Mouse (Mus musculus) layer of hippocampus, postnatal 25 days (tissue): ENCODE measurements at regions not wholly inside any gene's neighbourhood (a gene's known extent, or its start where the extent isn't known, plus 50 kb on each side); places are given as distances from the start of the nearest gene placed in this dataset.

Experiments used
- DNase-seq, 2 experiments: peaks; one replicate each; pipeline ENCODE4 v3.0.0; 2022; ENCODE audit warnings: mixed read lengths in 2 of 2, low spot score in 1 of 2; ENCODE audit errors: extremely low spot score in 1 of 2

- no peak for DNase-seq
Measured at GRCm38 (mm10) chrX:13344701-13345100, 63.9 kb downstream of the Ddx3x start.

GRCm38 (mm10) chrX:13345126-13345525, 64.4 kb downstream of the Ddx3x start:
- DNase-seq = no peak

DNA sequence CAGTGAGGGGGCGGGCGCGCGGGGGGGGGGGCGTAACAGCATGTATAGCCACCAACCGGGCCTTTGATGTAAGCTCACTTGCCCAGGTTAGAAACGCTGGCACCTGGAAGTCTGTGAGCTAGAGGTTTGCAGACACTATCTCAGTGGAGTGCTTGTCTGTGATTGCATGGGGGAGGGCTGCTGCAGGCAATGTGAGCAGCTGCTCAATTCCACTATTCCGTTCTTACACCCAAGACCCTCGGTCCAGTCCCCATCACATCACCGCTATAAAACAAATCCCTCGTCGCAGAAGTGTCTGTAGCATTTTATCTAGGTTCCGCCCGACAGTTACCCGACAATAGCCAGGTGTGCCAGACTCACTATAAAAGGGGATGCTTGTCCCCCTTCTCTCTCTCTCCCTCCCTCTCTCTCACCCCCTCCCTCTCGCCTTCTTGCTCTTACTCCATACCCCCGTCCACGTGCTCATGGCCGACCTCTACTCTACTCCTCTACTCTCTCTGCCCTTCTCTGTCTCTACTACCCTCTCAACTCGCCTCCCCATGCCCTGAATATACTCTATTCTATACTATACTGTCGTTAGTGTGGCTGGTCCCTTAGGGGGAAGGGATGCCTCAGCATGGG, 65.4 kb downstream of the Ddx3x start:
- DNase-seq = peak; percentile 6 to 12

DNA sequence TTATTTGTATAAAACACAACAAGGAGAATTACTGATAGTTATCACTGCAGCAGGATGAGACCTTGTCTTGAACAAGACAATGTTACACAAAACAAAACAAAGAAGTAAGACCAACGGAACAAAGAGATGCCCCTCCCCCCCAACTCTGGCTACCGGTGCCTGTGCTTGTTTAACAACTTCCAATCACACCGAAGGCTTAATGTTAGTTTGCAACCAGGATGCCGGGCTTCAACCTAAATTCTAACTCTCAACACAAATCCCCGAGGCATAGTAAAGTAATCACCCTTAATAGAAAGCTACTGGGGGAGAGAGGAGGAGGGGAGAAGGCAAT, 65.9 kb downstream of the Ddx3x start:
- DNase-seq = peak; percentile 19 to 26

DNA sequence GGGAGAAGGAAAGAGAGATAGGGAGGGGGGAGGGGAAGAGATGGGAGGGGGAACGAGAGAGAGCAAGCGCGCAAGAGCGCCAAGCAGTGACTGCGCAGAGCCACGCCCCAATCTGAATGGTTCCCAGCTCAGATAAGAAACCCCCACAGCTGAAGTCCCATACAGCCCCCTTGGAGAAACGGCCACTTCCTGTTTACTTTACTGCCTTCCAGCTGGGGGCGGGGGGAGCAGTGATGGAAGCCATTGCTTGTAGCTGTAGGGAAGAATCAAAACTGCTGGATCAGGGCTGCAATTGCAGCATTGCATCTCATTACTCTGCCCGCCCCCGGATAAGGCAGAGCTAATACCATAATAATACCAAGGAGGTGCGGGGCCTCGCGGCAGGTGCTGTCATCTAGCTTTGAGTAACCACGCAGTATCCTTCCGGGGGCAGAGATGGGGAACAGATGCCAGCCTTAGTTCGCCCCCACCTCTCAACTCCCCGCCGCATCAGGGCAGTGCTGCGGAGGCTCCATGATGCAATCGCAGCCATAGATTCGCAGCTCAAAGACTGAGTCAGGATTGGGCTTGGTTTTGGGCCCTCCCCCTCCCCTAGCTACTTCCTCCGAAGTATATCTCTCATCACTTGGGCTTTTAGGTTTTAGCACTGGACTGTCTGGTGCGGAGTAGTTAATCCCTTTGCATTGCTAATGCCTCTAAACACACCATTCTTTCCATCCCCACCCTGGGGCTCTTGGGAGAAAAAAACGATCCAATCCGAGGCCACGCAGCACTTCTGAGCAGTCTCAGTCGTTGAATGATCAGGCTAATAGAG, 66.5 kb downstream of the Ddx3x start:
- peak; percentile 36 to 51 for DNase-seq

DNA sequence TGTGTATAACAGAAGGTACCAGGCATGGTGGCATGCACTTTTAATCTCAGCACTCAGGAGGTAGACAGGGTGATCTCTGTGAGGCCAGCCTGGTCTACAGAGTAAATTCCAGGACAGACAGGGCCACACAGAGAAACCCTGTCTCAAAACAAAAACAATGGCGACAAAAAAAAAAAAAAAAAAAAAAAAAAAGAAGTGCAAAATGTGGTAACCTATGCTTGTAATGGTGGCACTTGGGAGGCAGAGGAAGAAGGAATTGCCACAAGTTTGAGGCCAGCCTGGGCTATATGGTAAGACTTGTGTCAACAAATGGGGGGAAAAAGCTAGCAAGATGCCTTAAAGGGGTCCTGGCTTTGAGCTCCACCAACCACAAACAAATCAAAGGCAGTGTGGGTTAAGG, 67.6 kb downstream of the Ddx3x start:
- DNase-seq = no peak

DNA sequence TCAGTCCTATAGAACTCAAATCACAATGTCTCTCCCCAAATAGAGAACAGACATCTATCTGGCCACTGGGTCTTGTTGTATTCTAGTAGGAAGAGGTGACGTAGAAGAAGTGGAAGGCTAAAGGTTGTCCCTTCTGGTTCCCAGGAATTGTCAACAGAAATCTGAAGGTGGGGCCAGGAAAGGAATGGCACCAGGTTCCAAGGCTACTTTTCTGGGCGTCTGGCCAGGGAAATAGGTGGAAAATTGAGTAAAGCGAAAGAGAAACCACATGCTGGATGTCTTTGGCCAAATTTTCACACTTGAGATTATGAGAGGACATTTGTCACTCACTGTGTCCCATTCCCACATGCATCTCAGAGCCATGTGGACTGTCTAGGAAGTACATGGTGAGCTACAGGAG, 69.7 kb downstream of the Ddx3x start:
- DNase-seq = no peak

DNA sequence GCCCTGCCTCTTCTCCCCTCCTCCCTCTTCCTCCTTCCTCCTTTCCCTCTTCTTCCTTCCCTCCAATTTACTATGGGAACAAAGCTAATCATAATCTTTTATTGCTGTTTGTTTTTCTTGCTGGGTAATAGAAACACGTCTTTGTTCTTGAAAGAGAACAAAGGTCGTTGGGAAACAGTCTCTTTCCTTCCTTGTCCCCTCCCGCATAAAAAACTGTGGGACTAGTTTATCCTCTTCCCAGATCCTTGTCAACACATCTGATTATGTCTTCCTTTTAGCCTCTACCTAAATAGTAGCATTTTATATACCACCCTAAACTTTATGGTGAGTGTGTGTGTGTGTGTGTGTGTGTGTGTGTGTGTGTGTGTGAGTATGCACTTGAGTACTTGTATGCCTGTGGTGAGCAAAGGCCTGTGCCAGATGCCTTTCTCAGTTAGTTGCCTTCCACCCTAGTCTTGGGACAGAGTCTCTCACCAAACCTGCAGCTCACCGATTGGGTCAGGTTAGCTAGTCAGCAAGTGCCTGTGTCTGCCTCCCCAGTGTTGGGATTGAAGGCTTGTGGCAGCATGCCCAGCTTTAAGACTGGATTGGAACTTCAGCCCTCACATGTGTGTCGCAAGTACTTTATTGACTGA, 76.5 kb downstream of the Ddx3x start:
- no peak for DNase-seq

DNA sequence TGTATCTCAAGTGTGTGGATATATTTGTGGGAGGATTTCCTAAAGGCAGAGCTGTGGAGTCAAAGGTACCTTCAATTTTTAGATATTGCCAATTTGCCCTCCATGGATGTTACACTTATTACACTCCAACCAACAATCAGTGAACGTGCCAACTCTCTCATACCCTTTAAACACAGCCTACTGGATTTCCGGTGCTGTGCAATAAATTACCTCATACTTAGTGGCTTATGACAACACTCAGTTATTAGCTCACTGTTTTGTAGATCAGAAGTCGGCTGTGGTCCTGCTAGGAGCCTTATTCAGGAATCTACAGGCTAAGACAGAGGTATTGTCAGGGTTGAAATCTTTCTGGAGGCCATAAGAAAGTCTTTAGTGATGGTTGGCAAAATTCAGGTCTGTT, 77.2 kb downstream of the Ddx3x start:
- DNase-seq = no peak

DNA sequence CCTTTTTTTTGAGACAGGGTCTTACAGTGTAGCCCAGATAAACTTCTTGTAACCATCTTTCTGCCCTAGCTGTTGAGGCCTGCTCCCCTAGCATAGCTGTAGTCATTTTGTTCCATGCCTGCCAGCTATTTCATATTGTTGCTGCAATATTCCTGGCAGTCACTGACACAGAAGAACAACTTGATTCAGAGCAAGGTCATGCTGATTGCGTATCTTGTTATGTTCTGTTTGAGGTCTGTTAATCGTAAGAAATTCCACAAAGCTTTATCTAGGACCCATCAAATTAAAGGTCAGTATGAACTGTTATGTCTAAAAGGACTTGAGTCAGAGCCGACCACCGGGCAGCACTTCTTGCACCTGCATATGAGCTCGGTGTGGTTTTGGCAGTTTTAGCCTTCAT, 79.7 kb downstream of the Ddx3x start:
- no peak for DNase-seq

GRCm38 (mm10) chrX:13370319-13370718, 89.5 kb downstream of the Ddx3x start:
- DNase-seq = no peak

GRCm38 (mm10) chrX:13372752-13373151, 92.0 kb downstream of the Ddx3x start:
- DNase-seq = no peak

- no peak for DNase-seq
Measured at GRCm38 (mm10) chrX:13386354-13386753, 79.6 kb upstream of the Nyx start.

DNA sequence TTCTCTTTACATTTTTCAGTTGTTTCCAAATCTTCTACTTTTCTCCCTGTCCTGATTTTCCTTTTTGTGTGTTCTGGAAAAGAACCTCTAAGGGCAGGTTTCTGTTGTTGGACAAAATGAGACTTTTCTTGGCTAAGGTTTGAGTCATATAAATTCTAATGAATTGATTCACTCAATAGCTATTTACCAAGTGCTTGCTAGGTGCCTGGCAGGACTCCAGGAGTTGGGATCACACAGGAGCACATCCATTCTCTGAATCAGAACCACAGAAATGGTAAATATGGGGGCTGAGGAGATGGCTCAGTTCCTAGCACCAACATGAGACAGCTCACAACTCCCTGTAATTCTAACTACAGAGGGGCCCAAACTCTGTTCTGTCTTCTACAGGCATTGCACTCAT, 67.4 kb upstream of the Nyx start:
- DNase-seq = no peak

DNA sequence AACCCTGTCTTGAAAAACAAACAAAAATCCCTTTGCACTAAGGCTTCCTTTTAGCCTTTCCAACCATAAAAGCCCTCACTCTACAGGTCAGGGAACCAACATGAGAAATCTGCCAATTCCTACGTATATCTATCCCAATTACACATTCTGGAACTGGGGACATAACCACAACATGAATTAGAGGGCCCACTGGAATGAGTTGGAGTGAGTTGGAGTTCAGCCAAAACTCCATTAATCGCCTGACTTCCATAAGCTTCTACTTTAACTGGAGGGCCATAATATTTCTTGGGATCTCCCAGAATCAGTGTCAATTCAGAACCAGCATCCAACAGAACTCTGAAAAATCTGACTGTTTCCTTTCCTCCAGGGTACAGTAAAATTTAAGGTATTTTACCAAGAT, 53.2 kb upstream of the Nyx start:
- no peak for DNase-seq

DNA sequence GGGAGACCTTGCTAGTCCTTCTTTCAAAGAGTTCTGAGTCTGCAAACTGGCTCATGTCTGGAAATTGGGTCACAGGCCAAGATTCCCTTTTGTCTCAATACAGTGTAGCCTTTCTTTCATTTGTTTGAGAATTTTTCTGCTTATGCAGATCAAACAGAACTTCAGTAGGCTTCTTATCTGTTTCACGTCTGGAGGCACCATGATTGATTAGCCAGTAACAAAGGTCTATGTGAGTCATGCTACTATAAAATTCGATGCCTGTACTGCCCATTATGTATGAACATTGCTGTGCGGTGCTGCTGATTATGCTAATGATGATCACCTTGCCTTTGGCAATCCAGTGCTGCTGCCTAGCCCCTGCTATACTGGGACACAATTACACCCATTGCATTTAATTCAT, 52.8 kb upstream of the Nyx start:
- no peak for DNase-seq
